Mouse (Mus musculus): ENCODE results near the gene 1700123O20Rik.

Gene 1700123O20Rik

GRCm38 (mm10) chr14:54686063-54686521 lies at the start of gene 1700123O20Rik:
TSS of gene 1700123O20Rik (plus strand) at chr14:54686216.
- no peak for DNase-seq

GRCm38 (mm10) chr14:54636954-54637353 lies 49.1 kb upstream of the 1700123O20Rik start:
- no peak for DNase-seq

GRCm38 (mm10) chr14:54638210-54638609 lies 47.8 kb upstream of the 1700123O20Rik start:
- DNase-seq: peak; percentile 12

- no peak for DNase-seq
These were observed 45.9 kb upstream of the 1700123O20Rik start for GRCm38 (mm10) chr14:54640121-54640520.

- no peak for DNase-seq
These were observed 45.1 kb upstream of the 1700123O20Rik start, which contains the start of gene Gm17606 for GRCm38 (mm10) chr14:54640946-54641304. TSS of gene Gm17606 (plus strand) at chr14:54640952.

- DNase-seq: peak; percentile 83
These were observed 44.6 kb upstream of the 1700123O20Rik start, which contains the start of gene Cdh24 for GRCm38 (mm10) chr14:54641305-54641969. TSS of gene Cdh24 (minus strand) at chr14:54641364.

GRCm38 (mm10) chr14:54642224-54642944 lies 43.6 kb upstream of the 1700123O20Rik start:
- DNase-seq: peak; percentile 42

GRCm38 (mm10) chr14:54643011-54643410 lies 43.0 kb upstream of the 1700123O20Rik start:
- DNase-seq: no peak

- no peak for DNase-seq
These were observed 41.7 kb upstream of the 1700123O20Rik start for GRCm38 (mm10) chr14:54644294-54644693.

GRCm38 (mm10) chr14:54646455-54646854 lies 39.6 kb upstream of the 1700123O20Rik start:
- DNase-seq: peak; percentile 39

- no peak for DNase-seq
These were observed 38.9 kb upstream of the 1700123O20Rik start for GRCm38 (mm10) chr14:54646898-54647636.

- DNase-seq: no peak
These were observed 38.1 kb upstream of the 1700123O20Rik start for GRCm38 (mm10) chr14:54647900-54648299.

GRCm38 (mm10) chr14:54650621-54651454 lies 35.2 kb upstream of the 1700123O20Rik start:
- DNase-seq: peak; percentile 85

GRCm38 (mm10) chr14:54651556-54651955 lies 34.5 kb upstream of the 1700123O20Rik start:
- DNase-seq: no peak

- no peak for DNase-seq
These were observed 33.2 kb upstream of the 1700123O20Rik start for GRCm38 (mm10) chr14:54652787-54653186.

GRCm38 (mm10) chr14:54653496-54653895 lies 32.5 kb upstream of the 1700123O20Rik start:
- peak; percentile 86 for DNase-seq

GRCm38 (mm10) chr14:54660009-54660408 lies 26.0 kb upstream of the 1700123O20Rik start:
- DNase-seq: no peak

GRCm38 (mm10) chr14:54664477-54665222 lies 21.4 kb upstream of the 1700123O20Rik start:
- DNase-seq: peak; percentile 33

GRCm38 (mm10) chr14:54669381-54669780 lies 16.6 kb upstream of the 1700123O20Rik start:
- DNase-seq: no peak

GRCm38 (mm10) chr14:54674317-54674716 lies 11.7 kb upstream of the 1700123O20Rik start:
- no peak for DNase-seq

- DNase-seq: no peak
These were observed 9.7 kb upstream of the 1700123O20Rik start for GRCm38 (mm10) chr14:54676290-54676689.

Measured in cerebellum, adult 9-11 months (tissue).